Mouse (Mus musculus) frontal cortex, postnatal 25 days (tissue): ENCODE data around the gene Pnrc2.

Experiments
- DNase-seq, 2 experiments: peaks; one replicate each; pipeline ENCODE4 v3.0.0; 2022; ENCODE audit warnings: low spot score in 2 of 2

Pnrc2 gene

DNA sequence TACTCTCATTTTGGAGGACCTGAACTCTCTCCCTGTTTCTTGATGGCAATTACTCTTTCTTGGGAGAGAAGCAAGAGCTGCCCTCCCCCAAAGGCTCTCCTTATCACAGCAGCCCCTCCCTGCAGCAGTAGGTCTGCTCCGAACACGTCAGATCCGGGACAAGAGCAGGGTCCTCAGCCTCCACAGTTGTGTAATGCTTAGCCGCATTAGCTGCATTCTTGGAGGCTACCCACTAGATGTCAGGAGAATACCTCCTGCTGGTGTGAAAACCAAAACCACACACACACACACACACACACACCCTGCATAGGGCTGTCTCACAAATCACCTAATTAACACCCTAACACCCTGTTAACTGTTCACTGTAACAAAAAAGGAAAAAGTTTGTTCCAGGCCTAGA is 19.2 kb upstream of the Pnrc2 start:
- no peak for DNase-seq

DNA sequence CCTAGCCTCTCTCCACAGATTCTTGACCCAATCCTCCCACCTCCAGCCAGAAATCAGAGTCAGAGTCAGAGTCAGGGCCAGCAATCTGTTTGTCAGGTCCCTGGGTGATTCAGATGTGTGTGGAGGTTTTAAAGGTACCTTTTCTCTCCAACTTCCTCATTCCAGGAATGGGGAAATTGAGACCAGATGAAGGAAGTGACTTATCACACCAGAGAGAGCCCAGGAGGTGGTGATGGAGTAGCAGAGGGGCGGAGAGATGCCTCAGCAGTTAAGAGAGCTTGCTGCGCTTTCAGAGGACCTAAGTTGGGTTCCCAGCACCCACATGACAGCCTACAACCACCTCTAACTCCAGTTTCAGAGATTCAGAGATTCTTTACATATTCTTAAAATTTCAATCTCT is 17.9 kb upstream of the Pnrc2 start:
- no peak for DNase-seq

DNA sequence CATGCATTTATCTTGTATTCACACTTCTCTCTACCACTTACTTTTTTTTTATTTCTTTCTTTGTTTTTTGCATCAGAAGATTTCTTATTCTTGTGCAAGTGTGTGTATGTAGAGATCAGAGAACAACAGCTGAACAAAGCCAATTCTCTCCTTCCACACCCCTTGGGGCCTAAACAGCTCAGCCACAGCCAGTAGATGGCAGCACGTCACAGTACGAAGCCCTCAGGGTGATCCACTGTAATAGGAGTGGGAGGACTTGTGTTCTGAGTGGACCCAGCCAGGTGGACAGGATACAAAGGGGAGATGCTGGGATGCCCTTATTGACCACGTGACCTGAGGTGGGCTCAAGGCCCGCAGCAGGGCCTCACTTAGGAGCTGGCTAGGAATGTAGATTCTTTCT is 16.2 kb upstream of the Pnrc2 start:
- DNase-seq: peak; percentile 48 to 51

DNA sequence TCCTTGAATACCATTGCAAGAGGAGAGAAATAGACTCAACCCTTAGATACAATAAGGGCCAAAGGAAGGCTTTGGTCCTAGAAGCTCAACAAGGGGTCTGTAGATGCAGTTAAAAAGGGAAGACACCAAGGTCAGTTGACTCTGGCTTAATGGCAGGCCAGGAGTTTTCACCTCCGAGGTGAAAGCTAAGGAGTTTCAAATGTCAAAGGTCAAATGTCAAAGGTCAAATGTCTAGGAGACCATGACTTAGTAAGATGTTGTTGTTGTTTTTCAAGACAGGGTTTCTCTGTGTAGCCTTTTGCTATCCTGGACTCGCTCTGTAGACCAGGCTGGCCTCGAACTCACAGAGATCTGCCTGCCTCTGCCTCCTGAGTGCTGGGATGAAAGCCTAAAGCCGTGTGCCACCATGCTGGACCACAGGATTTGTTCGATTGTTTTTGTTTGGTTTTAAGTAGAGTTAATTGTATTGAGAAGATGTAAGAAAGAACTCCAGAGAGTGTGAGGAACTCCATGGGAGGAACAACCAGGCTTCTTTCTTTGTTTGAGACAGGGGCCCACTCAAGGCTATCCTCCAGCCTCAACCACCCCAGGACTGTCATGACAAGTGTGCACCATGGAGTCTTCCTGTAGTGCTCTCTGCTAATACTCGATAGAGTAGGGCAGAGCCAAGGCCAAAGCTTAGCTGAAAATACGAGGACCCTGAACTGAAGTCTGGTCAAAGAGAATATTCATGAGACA is 15.7 kb upstream of the Pnrc2 start:
- DNase-seq: no peak

DNA sequence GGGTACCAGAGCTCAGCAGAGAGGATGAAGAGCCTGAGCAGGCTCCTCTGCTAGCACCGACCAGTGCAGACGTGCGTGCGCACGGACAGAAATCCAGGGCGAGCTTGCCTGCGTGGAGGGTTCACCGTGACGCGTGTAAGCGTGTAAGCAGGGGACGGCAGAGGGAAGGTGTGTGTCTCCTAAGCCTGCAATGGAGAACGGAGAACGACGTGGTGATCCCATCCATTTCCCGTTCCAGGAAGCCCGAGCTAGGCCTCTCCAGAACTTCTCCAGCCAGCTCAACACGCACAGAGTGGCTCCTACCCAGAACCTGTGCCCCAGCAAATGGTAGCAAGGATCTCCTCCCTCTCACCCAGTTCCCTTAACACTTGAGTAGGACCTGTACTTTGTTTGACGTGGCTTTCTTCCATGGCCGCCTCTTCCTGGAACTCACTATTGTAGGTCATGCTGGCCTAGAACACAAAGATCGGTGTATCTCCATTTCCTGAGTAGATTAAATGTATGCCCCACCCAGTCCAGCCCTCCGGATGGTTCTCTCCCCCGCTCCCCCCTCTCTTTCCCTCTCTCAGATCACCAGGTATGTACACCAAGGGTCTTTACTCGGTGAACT is 14.9 kb upstream of the Pnrc2 start:
- no peak for DNase-seq

DNA sequence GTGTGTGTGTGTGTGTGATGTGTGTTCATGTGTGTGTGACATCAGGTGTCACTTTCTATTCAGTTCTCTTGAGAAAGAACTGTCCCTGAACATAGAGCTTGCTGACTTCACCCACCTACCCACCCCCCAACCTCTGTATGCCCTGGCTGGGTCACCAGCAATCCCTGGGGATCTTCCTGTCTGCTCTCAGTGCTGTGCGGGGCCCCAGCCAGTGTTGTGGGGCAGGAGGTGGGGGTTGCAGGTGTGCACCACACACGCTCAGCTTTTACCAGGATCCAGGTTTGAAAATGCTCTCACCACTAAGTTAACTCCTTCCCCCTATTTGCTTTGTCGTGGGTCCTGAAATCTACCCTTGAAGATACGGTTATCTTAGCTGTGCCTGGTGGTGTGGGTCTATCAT is 12.5 kb upstream of the Pnrc2 start:
- no peak for DNase-seq

DNA sequence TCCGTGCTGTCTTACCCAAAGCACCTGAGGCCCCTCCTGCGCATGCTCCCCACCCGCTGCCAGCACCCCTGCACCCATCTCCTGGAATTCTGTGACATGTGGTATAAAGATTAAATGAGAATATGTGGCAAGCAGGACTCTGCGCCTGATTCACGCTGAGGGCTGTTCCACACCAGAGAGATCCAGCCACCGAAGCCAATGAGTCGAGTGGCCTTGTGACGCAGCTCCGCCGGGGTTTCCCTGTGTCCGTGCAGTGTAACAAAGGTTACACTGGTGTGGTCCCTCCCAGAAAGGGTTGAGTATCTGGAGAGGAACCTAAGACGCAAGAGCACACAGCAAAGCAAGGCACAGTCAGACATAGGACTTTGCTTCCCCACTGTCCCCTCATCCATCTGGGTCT is 12.0 kb upstream of the Pnrc2 start:
- no peak for DNase-seq

DNA sequence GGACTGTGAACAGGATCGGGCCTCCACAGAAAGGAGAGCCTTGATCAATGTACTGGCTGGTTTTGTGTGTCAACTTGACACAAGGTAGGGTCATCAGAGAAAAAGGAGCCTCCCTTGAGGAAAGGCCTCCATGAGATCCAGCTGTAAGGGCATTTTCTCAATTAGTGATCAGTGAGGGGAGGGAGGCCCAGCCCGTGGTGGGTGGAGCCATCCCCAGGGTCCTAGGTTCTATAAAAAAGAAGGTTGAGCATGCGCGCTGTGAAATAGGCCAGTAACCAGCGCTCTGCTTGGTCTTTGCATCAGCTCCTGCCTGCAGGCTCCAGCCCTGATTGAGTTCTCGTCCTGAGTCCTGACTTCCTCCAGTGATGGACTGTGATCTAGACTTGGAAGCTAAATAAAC is 10.9 kb upstream of the Pnrc2 start:
- DNase-seq: no peak

DNA sequence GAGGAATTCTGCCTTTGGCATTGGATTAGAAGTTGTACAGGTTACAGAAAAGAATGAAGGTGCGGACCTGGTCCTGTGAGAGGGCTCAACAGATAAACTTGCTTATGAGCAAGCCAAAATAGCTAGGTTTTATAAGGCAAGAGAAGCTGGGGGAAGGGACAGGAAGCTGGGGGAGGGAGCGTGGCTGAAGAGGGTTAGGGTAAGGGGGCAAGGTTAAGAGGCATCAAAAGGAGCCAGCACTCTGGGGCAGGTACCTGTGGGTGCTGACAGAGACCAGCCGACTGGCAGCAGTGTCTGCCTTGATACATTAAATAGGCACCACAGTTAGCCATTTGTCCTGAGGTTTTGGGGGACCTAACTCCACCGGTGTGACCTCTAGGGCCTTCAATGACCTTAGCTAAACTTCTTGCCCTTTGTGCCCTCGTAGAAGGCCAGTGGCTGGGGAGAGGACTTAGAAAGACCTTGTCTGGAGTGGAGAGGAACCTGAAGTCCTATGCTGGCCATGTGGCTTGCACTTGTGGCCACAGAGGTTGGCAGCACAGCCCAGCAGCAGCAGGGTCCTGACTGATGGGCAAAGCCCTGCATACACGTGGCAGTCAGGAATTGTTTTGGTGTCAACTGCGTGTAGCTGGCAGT is 10.3 kb upstream of the Pnrc2 start:
- no peak for DNase-seq

DNA sequence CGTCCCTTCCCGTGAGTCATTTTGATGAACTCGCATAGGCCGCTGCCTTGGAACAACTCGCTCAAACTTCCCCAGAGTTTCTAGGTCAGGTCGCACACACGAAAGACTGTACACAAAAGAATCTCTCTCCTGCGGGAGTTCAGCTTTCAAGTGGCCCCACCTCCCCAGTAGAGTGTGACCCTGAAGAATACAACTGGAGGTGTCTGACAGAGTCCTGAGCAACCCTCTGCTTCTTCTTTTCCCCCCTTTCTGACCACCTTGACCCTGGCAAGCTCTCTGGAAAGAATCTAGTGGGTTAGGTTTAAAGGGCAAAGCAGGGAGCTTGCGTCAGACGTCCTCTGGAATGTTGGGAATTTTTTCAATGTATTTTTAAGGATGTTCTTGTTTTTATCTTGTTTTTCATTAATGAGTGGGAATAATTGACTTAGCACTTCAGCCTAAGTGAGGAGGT is 9.8 kb upstream of the Pnrc2 start:
- no peak for DNase-seq

DNA sequence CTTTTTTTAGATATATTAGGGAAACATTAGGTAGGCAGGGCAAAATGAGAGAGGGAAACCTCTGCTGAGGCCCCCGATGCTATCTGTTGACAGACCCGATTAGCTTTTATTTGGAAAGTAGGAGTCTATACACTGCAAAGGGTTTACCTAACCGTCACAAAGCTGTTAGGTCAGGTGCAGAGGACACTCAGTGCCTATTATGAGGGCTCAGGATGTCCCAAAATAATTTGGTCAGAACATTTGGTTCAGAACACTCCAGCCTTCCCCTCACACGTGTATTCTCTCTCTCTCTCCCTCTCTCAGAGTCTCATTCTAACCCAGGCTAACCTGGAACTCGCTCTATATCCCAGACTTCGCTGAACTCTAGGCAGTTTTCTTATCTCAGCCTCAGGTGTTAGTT is 8.4 kb upstream of the Pnrc2 start:
- no peak for DNase-seq

DNA sequence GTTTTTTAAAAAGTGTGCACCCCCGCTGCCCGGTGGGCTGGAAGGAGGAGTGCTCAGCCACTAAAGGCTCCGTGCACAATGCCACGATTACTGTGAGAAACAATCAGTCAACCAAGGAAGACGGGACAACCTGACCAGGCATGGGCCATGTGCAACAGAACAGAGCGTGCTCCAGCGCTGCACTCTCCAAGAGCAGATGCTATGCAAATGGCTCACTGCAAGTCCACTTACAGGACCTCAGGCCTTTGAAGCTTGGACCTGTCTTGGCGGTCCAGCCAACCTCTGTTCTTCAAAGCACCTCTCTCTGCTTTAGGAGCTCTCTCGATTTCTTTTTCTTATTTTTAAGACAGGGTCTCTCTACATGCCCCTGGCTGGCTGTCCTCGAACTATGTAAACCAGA is 6.9 kb upstream of the Pnrc2 start:
- no peak for DNase-seq

DNA sequence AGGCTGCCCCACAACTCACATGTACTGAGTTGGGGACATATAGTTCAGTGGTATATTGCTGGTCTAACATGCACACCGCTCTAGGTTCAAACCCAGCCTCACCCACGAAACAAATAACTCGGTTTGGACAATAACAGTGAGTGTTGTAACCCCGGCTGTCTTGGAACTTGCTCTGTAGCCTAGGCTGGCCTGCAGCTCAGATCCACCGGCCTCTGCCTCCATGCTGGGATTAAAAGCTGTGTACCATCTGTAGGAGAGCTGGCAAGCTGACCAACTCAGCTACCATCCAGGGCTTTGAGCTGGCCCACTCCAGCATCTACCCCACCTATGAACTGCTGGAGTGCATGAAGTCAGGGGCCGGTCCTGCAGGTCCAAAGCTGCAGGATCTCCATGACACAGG is 6.4 kb upstream of the Pnrc2 start:
- no peak for DNase-seq

DNA sequence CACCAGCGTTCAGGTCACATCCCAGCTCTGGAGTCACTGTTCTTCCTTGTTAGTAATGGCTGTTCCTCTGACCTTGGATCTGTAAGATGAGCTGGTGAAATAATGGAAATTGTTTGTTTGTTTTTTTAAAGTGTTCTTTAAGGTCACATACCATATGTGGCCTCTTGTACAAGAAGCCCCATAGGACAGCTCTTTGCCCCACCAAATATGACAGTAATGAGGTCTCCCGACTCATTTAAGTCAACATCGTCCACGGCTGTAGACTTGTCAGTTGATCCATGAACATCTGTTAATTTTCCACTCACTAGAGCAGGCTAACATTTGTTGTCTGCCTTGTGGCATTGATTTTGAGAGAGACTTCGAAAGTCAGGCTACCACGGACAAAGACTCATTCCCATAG is 5.4 kb upstream of the Pnrc2 start:
- no peak for DNase-seq

DNA sequence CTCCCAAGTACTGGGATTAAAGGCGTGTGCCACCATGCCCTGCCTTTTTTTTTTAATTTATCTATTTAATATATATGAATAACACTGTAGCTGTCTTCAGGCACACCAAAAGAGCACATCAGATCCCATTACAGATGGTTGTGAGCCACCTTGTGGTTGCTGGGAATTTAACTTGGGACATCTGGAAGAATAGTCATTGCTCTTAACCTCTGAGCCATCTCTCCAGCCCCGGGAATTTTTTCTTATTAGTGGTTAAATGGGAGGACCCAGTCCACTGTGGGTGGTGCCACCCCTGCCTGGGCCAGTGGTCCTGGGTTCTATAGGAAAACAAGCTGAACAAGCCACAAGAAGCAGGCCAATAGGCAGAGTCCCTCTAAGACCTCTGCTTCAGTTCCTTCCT is 4.1 kb upstream of the Pnrc2 start:
- peak in 1 of 2 experiments; percentile 19 for DNase-seq

DNA sequence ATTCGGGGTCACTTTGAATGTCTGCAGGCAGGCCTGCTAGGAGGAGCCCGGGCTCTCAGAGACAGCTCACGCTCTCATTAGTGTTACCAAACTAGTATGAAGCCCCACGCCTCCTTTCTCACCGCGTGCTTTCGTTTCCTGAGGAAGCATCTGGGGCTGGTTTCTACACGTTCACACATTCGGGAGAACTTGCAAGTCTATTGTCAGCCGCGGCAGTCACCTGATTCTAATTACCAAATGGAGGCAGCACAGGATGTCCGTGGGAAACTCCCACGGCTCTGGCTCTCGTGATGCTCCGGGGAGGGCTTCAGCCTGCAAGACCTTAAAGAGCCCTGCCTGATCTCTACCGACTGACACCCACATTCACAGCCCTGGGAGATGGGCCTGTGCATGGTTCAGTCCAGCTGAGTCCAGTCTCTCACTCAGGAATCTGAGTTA is 3.0 kb upstream of the Pnrc2 start:
- peak; percentile 46 to 63 for DNase-seq

DNA sequence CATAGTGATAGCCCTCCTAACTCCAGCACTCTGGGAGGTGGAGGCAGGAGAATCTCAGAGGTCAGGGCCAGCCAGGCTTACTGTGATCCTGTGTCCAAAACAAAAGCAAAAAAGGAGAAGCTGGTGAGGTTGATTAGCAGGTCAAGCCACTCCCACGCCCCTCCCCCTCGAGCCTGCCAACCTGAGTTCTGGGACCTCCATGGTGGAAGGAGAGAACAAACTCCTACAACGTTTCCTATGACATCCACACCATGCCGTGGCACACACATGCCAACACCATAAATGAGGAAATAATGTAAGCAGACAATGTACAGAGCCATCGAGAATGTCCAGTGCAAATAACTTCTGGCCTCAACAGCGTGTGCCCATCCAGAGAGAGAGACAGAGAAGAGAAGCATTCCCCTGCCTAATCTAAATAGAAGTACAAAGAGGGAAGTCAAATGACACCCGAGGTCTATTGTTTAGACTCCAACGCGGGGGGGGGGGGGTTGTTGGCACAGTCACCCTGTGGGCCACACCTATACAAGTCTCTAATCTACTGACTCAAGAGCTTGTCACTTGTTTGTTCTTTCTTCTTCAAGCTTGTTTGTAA is 2.4 kb upstream of the Pnrc2 start:
- peak in 1 of 2 experiments; percentile 20 for DNase-seq

DNA sequence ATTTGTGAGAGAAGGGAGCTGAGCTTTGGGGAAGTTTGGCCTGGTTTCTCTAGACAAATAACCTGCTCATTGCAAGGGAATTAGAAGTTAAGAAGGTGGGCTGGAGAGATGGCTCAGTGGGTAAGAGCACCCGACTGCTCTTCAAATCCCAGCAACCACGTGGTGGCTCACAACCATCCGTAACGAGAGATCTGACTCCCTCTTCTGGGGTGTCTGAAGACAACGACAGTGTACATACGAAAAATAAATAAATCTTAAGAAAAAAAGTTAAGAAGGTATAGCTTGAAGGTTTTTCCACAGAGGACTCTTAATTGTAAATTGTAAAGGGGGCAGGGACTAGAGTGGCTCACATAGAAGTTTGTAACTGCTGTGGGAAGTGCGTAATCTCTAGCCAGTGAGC is 1.9 kb upstream of the Pnrc2 start:
- no peak for DNase-seq

DNA sequence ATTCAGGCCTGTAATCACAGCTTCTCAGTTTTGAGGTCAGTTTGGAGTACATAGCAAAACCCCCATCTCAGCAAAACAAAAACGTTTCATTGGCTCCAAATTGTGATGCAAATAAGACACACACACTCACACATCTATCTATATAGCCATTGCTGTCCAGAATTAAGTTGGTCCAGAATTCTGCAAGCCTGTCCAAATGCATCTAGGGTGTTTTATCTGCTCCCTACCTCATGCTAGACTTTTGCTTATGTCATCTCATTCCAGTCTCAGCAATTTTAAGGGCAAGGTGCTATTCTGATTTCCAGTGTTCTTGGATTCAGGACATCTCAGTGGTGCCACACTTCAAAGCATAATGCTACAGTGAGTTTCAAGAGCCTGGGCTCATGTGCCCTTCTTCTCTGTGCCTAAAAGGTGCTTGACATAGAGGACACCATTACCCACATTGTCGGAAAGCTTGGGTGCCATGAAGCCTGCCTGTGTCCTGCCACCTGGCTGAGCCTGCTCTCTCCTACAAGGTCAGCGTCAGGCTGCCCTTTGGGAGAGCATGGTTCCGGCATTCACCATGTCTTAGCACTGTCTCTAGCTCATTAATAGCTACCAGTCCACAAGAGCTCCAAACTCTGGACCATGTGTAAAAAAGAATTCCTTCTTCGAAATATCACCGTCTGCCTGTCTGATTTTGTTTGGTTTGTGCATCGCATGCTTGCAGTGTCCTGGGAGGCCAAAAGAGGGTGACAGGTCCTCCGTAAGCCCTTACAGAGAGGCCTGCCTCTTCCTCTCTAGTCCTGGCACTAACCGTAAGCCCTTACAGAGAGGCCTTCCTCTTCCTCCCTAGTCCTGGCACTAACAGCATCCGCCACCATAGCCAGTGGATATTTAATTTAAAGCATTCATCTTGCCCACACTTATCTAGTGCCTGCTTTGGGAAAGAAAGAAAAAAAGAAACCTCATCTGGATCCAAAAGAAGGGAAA is 1.2 kb upstream of the Pnrc2 start:
- DNase-seq: no peak

DNA sequence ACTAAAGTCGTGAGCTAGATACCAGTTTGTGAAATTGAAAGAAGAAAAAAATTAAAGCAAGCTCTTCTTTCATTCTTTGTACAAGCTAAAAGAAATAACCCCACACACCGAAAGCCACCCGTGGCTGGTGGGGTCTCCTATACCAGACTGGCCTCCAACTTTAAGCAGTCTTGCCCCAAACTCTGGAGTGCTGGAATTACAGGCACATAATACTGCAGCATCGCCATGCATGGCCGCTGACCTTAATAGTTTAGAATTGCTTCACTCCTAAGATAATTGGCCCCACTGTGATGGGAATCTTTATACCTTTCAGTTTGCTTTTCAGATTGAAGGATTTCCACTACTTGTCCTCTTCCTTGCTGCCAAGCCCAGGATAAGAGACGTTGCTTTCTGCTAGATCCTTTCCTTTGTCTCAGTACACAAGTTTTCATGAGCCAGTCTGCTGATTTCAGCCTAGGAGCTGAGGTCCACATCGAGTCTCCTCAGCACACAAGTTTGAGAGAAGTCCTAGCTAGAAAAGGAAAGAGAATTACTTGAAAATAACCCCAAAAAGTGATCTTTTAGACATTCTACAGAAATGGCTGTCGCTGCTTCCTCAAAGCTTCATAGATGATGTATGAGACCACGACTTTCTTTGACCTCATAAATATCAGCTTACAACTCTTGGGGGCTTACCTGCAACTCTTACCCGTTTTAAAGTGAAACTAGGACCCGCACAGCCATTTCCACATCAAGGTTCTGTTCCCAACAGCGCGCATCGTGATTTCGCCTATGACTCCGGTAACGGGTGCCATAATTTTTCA is 860 bp downstream of the Pnrc2 start:
- DNase-seq: peak in 1 of 2 experiments; percentile 16

DNA sequence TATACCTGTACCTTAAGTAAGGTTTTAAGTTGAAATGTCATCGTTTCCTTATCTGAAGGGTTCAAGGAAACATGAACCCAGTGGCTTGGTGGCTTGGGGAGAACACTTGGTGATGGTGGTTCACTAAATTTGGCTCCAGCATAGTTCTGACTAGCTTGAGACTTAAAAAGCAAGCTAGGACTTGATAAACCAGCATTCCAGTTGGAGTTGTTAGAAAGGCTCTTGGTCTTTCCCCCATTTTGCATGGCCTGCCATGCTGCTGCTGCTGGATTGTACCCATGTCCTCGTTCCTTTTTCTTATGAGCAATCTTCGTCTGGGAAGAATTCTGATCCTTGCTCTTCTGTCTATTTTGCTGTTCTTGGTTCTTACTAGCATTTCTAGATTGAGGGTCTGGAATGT is 1.6 kb downstream of the Pnrc2 start:
- no peak for DNase-seq
